15 mouse cellular contexts compared by ENCODE assay signal in genomic region chr3:115774321-115774720, GRCm38 (mm10). TPM values are rescaled to one million over a fixed set of nuclear protein-coding genes. Genes with fewer than 3 reads are reported as not detected.
DNase-seq lines count a peak whose midpoint lies in the region; ATAC-seq and TF ChIP-seq lines count a peak whose summit lies in the region.
"Had no signal": no experiment of that assay in that cellular context is flagged by ENCODE, and none has a peak within 500 bp of the region (broad histone marks: within the 10 kb centered on the region; RNA-seq: fewer than 3 reads in every experiment).

No protein-coding gene starts in this region.

- H3K27ac ChIP-seq in forebrain, embryonic 11.5 days (ENCODE audit: low read depth, low read length), result no peak overlapping the region
- H3K27ac ChIP-seq in forebrain, embryonic 10.5 days, result no peak overlapping the region
- H3K27ac ChIP-seq in forebrain, embryonic 13.5 days, result no peak overlapping the region; the same call in 1 of the 2 replicates
- H3K27ac ChIP-seq in hindbrain, embryonic 15.5 days (replicated peaks), result no peak overlapping the region
- H3K27ac ChIP-seq in midbrain, postnatal 0 days (ENCODE audit: low read depth, low read length), result no peak overlapping the region
- H3K27ac ChIP-seq: kidney, embryonic 15.5 days; liver, embryonic 12.5 days had no signal

- no peaks in the 10 kb centered on the region for H3K36me3 ChIP-seq in forebrain, embryonic 11.5 days (ENCODE audit: control insufficient read depth, insufficient read depth, low read length)
- H3K36me3 ChIP-seq in forebrain, embryonic 10.5 days (replicated peaks), result no peaks in the 10 kb centered on the region
- H3K36me3 ChIP-seq in forebrain, embryonic 13.5 days (ENCODE audit: poor library complexity, severe bottlenecking), result no peaks in the 10 kb centered on the region
- no peaks in the 10 kb centered on the region for H3K36me3 ChIP-seq in hindbrain, embryonic 15.5 days
- H3K36me3 ChIP-seq in midbrain, postnatal 0 days (ENCODE audit: insufficient read depth, low read length), result no peaks in the 10 kb centered on the region
- H3K36me3 ChIP-seq: kidney, embryonic 15.5 days; liver, embryonic 12.5 days had no signal

- H3K4me2 ChIP-seq in forebrain, embryonic 11.5 days (ENCODE audit: low read depth, low read length, severe bottlenecking), result peak overlapping the region; percentile 12; the same call in 1 of the 2 replicates
- peak overlapping the region; percentile 50 for H3K4me2 ChIP-seq in forebrain, embryonic 13.5 days
- H3K4me2 ChIP-seq in hindbrain, embryonic 15.5 days, result peak overlapping the region; percentile 39
- H3K4me2 ChIP-seq in midbrain, postnatal 0 days (ENCODE audit: low read depth, low read length, poor library complexity, severe bottlenecking), result peak overlapping the region; percentile 37
- H3K4me2 ChIP-seq: kidney, embryonic 15.5 days; liver, embryonic 12.5 days had no signal

- H3K9ac ChIP-seq in forebrain, embryonic 11.5 days (ENCODE audit: low read length), result no peak overlapping the region
- H3K9ac ChIP-seq in forebrain, embryonic 13.5 days, result 0 out of 2 replicates have a peak overlapping the region, but pooled peaks have one; percentile 16
- no peak overlapping the region for H3K9ac ChIP-seq in hindbrain, embryonic 15.5 days
- H3K9ac ChIP-seq in midbrain, postnatal 0 days (replicated peaks; ENCODE audit: low read length, poor library complexity, severe bottlenecking), result no peak overlapping the region
- H3K9ac ChIP-seq: kidney, embryonic 15.5 days; liver, embryonic 12.5 days had no signal

- ATAC-seq in forebrain, embryonic 11.5 days (replicated peaks; ENCODE audit: low FRiP score), result peak; percentile 60; the same call in 1 of the 2 replicates
- ATAC-seq in forebrain, embryonic 13.5 days, result peak; percentile 87
- ATAC-seq in hindbrain, embryonic 15.5 days (ENCODE audit: low FRiP score, low read depth), result peak; percentile 73; the same call in 1 of the 2 replicates
- ATAC-seq in midbrain, postnatal 0 days (ENCODE audit: low FRiP score), result peak; percentile 77; the same call in 1 of the 2 replicates
- ATAC-seq: liver, embryonic 12.5 days; lung, postnatal 0 days had no signal

- H3K4me3 ChIP-seq in forebrain, embryonic 11.5 days (ENCODE audit: low read depth, low read length), result no peak overlapping the region
- H3K4me3 ChIP-seq in forebrain, embryonic 10.5 days, result no peak overlapping the region
- H3K4me3 ChIP-seq in forebrain, embryonic 13.5 days, result peak overlapping the region; percentile 12
- peak overlapping the region; percentile 6; the same call in 1 of the 2 replicates for H3K4me3 ChIP-seq in hindbrain, embryonic 15.5 days
- peak overlapping the region; percentile 14; the same call in 1 of the 2 replicates for H3K4me3 ChIP-seq in midbrain, postnatal 0 days (ENCODE audit: low read depth, low read length)
- H3K4me3 ChIP-seq: kidney, embryonic 15.5 days; liver, embryonic 12.5 days had no signal

- peaks cover 2% of the 10 kb centered on the region for H3K4me1 ChIP-seq in forebrain, embryonic 11.5 days (replicated peaks; ENCODE audit: control insufficient read depth, insufficient read depth, low read length)
- peaks cover 11% of the 10 kb centered on the region for H3K4me1 ChIP-seq in forebrain, embryonic 10.5 days
- peaks cover 9% of the 10 kb centered on the region; the same call in 1 of the 2 replicates for H3K4me1 ChIP-seq in forebrain, embryonic 13.5 days
- H3K4me1 ChIP-seq in hindbrain, embryonic 15.5 days (replicated peaks), result peaks cover 8% of the 10 kb centered on the region; the same call in 1 of the 2 replicates
- no peaks in the 10 kb centered on the region for H3K4me1 ChIP-seq in midbrain, postnatal 0 days (ENCODE audit: insufficient read depth, low read length)
- H3K4me1 ChIP-seq: kidney, embryonic 15.5 days; liver, embryonic 12.5 days had no signal

- TF ChIP-seq CTCF in midbrain, postnatal 0 days (IDR thresholded peaks at IDR 0.05), result no peak

- H3K27me3 ChIP-seq in forebrain, embryonic 11.5 days (ENCODE audit: control insufficient read depth, insufficient read depth, low read length), result no peaks in the 10 kb centered on the region
- H3K27me3 ChIP-seq in forebrain, embryonic 10.5 days (ENCODE audit: poor library complexity, severe bottlenecking), result peaks cover 3% of the 10 kb centered on the region; the same call in 1 of the 2 replicates
- no peaks in the 10 kb centered on the region for H3K27me3 ChIP-seq in forebrain, embryonic 13.5 days
- no peaks in the 10 kb centered on the region for H3K27me3 ChIP-seq in hindbrain, embryonic 15.5 days
- no peaks in the 10 kb centered on the region for H3K27me3 ChIP-seq in midbrain, postnatal 0 days (ENCODE audit: insufficient read depth, low read length)
- H3K27me3 ChIP-seq: kidney, embryonic 15.5 days; liver, embryonic 12.5 days had no signal

- WGBS in forebrain, embryonic 11.5 days, result 57% methylated on average over 8 of the region's 8 CpGs
- 77% methylated on average over 8 of the region's 8 CpGs for WGBS in forebrain, embryonic 10.5 days
- 27% methylated on average over 8 of the region's 8 CpGs for WGBS in forebrain, embryonic 13.5 days
- 35% methylated on average over 8 of the region's 8 CpGs for WGBS in hindbrain, embryonic 15.5 days
- WGBS in midbrain, postnatal 0 days, result 15% methylated on average over 8 of the region's 8 CpGs

- H3K9me3 ChIP-seq in forebrain, embryonic 11.5 days (ENCODE audit: control insufficient read depth, low read length), result no peaks in the 10 kb centered on the region
- H3K9me3 ChIP-seq in forebrain, embryonic 10.5 days, result no peaks in the 10 kb centered on the region
- H3K9me3 ChIP-seq in forebrain, embryonic 13.5 days (replicated peaks), result 0 out of 2 replicates have a peak, but pooled peaks cover 3% of the 10 kb centered on the region
- H3K9me3 ChIP-seq in hindbrain, embryonic 15.5 days, result no peaks in the 10 kb centered on the region
- no peaks in the 10 kb centered on the region for H3K9me3 ChIP-seq in midbrain, postnatal 0 days (ENCODE audit: low read length)
- H3K9me3 ChIP-seq: kidney, embryonic 15.5 days; liver, embryonic 12.5 days had no signal

- DNase-seq in forebrain, embryonic 11.5 days (ENCODE audit: low spot score), result no peak
- no peak for DNase-seq in forebrain, embryonic 10.5 days (ENCODE audit: extremely low spot score, low spot score)
- no peak for DNase-seq in midbrain, postnatal 0 days (ENCODE audit: low spot score)
- no peak for DNase-seq in Muller cell, postnatal 12 days (ENCODE audit: inconsistent ontology term)
- no peak for DNase-seq in adrenal gland, adult 2 months
- DNase-seq in left cerebral cortex, adult 18-20 months (ENCODE audit: low spot score in 2 of 2), result no peak
- DNase-seq: cerebellum, adult 11-12 months; layer of hippocampus, postnatal 36 days; left cerebral cortex, postnatal 4 days; thymus, postnatal 4 days had no signal

RNA-seq across cellular contexts. Expression of gene S1pr1, which starts 59.4 kb away (rescaled TPM):
- polyA plus RNA-seq in forebrain, embryonic 11.5 days (2014; fragmentation: Nextera tagmentation; extraction: Ambion mirVana), result 35.3 and 35.9 TPM in 2 replicates
- 25.4 and 27.2 TPM in 2 replicates for polyA plus RNA-seq in forebrain, embryonic 10.5 days (2016; fragmentation: Nextera tagmentation; extraction: Ambion mirVana)
- polyA plus RNA-seq in forebrain, embryonic 13.5 days (2015; fragmentation: Nextera tagmentation; extraction: Ambion mirVana), result 28.0 and 29.7 TPM in 2 replicates
- polyA plus RNA-seq in hindbrain, embryonic 15.5 days (2015; fragmentation: Nextera tagmentation; extraction: Ambion mirVana), result 30.6 and 31.4 TPM in 2 replicates
- 42.1 and 56.7 TPM in 2 replicates for total RNA-seq in midbrain, postnatal 0 days (2014; rRNA removed)
- polyA plus RNA-seq in midbrain, postnatal 0 days (2015; fragmentation: Nextera tagmentation; extraction: Ambion mirVana), result 32.9 and 34.2 TPM in 2 replicates
- 10 to 100 TPM; 18.9 to 21.8 TPM for total RNA-seq in adrenal gland, adult 2 months (2021)
- polyA plus RNA-seq in adrenal gland, adult 2 months (2012; rRNA removed), result 25.0 and 26.8 TPM in 2 replicates
- total RNA-seq in left cerebral cortex, adult 18-20 months (2021), result 100 to 1,000 TPM; 101 to 114 TPM

Comparison
In these comparisons a context has a peak if more than half of its experiments do, and no peak if none do; other contexts are left out.
1. H3K4me3 ChIP-seq: peak in forebrain, embryonic 13.5 days (single experiment), hindbrain, embryonic 15.5 days (single experiment) and midbrain, postnatal 0 days (single experiment); none in forebrain, embryonic 11.5 days (single experiment) and forebrain, embryonic 10.5 days (single experiment).
2. Peak in every context shown above with its lines, with median percentiles within 50 percentile points of each other: ATAC-seq and H3K4me2 ChIP-seq.